Mouse (Mus musculus) layer of hippocampus, postnatal 25 days (tissue): Measurements from ENCODE around the gene Zfp819. TPM values are rescaled to one million over a fixed set of nuclear protein-coding genes. Genes with fewer than 3 reads are reported as not detected.
A peak's percentile ranks its signal among the peaks of the same experiment; 100 is the strongest.

Experiments used
- DNase-seq, 2 experiments: peaks; one replicate each; pipeline ENCODE4 v3.0.0; 2022; ENCODE audit warnings: mixed read lengths in 2 of 2, low spot score in 1 of 2; ENCODE audit errors: extremely low spot score in 1 of 2
- total RNA-seq, 2 experiments: library from RNA; stranded (reverse); gene quantifications; 2 replicates each; pipeline ENCODE4 v1.2.3; 2021

Gene Zfp819
- total RNA-seq = under 1 TPM in 1 of 2 experiments, not detected in 1; 0.20 TPM

DNA sequence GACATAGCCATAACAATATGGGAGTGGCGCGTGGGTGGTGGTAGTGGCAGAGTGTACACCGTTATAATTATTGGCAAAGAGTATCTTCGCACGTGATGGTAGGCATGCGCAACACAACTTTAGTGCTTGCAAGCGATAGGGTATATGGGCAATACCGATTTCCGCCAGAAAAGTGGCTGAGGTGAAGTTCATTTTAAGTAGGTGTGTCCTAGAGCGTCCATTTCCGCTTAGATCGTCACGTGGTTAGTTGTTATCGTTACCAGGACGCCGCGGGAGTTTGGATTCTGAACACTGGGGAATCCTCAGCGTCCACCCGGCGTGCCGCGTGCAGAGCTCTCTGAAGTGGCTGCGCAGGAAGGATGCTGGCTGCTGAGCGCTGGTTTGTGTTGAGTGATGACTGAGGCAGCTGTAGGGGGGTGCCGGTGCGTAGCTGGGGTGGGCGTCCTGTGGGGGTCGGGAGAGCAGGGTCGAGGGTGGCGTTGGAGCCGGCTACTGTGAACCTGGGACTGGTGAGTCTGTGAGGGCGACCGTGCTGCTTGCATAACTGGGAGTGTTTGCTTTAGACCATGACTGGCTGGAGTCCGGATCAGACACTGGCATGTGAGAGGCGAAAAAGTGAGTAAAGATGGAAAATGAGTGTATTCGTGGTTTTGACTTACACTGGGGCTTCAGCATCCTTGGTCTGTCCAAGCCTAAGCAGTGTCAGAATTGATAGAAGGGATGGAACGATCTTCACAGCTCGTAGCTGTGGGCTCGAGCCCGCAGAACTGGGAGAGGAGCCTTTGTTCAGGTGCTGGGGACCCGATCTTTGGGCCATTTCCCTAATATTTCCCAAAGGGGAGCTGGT, at the start of gene Zfp819:
Zfp819 (plus strand) TSS at position 274 of the 847 bp plus-strand sequence.
- DNase-seq = peak; percentile 41 to 67

DNA sequence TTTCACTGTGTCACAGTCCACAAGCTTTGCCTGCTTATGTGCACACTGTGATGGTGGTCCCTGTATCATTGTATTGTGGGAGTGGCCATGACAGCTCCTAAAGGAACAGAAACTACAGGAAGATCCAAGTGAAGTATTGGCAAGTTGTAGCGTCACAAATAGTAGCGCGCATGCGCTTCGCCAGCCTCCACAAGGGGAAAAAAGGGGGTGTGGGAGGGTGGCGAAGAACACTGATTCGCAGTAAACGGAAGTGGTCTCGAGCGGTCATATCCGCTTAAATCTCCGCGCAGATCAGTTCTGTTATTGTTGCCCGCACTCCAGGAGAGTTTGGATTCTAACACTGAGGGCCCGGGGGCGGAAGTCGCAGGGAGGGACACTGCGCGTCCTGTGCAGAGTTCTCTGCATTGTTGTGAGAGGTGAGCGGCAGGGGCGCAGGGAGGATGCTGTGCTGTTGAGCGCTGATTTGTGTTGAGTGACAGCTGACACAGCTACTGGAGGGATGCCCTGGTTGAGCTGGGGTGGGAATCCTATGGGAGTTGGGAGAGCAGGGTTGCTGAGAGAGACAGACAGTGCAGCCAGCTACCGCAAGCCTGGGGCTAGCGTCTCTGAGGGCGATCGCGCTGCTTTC, 44.8 kb upstream of the Zfp819 start, which contains the start of gene Zfp658:
Zfp658 (plus strand) TSS at position 251 of the 628 bp plus-strand sequence.
- DNase-seq = peak; percentile 74

DNA sequence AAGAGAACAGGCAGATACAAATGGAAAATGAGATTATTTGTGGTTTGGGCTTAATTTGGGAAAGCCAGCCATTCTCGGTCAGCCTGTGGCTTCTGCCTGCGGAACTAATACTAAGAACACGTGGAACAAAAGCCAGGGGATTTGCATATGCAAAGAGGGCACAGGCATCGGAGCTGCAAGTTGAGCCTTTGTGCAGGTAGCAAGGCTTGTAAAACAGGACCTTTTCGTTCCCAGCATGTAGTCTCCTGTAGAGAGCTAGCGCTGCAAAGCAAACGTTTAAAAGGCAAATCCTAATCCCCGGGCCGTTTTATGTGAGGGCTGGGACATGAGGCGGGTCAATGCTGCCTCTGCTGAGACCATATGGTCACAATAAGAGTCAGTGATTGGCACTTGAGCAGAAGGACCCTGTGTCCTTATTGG, 44.3 kb upstream of the Zfp819 start:
- DNase-seq = no peak

DNA sequence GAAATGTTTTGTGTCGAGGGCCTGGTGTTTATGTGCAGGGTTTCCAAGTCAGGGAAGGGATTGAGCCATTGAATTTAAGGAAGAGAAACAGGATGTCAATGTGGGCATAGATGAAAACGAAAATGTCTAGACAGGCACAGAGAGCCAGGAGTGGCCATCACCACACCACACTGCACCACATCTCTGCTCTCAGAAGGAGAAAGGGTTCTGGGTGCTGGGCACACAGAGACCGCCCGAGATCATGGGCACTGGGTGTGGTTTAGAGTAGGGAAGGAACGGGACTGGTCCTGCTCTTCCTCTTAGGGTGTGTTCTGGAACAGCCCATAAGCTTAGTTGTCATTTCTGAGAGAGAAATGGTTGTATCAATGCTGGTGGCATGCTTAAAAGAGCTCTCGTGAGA, 43.7 kb upstream of the Zfp819 start:
- no peak for DNase-seq

DNA sequence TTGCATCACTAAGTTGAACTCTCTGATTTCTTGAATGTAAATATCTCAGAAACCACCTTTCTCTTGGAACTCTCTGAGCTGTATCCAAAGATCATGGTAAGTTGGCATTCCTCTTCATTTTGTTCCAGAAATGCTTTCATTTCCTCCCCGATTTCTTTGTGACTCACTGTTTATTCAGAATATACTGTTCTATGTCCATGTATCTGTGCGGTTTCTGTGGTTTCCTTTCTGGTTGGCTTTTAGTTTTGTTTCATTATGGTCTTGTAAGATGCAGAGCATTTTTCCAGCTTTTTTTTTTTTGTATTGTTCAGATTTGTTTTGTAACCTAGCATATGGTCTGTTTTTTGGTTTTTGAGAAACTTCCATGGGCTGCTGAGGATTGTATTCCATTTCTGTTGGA, 35.8 kb upstream of the Zfp819 start:
- DNase-seq = no peak

DNA sequence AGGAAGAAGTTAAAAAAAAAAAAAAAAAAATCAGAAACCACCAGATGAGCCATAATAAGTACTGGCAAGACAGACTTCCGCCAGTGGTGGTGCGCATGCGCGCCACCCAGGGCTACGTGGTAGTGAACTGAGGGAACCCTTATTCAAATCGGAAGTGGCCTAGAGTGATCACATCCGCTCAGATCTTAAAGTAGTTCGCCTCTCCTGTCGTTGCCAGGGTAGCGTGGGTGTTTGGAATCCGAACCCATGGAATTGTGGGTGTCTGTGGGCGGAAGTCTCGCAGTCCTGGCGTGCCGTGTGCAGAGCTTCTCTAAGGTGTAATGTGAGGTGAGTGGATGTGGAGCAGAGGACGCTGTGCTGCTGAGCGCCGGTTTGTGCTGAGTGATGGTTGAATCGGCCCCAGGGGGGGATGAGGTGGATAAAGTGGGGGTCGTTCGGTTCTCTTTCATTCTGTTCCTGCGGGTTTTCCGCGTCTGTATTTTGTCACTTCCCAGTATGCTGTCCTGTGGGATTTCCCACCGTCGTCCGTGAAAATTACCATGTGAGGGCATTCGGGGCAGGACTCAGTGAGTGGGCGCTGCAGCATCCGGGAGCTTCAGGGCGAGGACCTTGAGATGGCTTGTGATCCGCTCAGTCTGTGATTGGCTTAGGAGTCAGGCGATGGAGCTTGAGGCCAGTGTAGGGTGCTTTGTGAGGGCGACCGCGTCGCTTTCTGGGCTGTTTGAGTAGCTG, 27.4 kb upstream of the Zfp819 start, which contains the start of gene Zfp719:
Zfp719 (plus strand) TSS at position 171 of the 732 bp plus-strand sequence.
- peak; percentile 72 to 78 for DNase-seq

DNA sequence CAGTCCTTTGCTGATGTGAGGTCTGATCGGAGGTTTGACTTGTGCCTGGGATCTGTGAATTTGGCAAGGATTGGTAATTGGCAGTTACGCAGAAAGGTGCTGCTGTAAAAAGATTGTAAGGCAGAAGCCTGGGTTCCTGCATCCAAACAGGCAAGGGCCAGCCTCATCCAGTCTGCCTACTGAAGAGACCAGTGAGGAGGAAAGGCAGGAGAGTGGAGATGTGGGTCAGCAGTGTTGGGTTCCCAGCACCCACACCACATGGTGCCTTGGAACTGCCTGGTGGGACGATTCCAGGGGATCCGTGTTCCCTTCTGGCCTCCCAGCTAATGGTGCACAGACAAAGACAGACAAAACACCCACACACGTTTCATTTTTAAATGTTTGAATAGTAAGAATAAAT, 26.4 kb upstream of the Zfp819 start:
- DNase-seq = peak in 1 of 2 experiments; percentile 15

DNA sequence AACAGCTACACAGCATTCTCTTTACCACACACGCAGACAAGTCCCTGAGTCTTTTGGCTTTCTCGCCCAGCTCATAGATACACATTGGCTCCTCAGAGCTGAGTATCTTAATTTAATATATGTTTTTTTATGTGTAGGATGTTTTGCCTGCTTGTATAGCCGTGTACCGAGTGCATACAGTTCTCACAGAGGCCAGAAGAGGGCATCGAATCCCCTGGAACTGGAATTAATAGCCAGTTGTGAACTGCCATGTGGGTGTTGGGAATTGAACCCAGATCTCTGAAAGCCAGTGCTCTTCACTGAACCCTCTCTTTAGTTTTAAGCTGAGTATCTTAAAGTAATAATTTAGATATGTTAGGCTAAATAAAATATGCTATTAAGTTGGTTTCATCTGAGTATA, 22.2 kb upstream of the Zfp819 start:
- no peak for DNase-seq

DNA sequence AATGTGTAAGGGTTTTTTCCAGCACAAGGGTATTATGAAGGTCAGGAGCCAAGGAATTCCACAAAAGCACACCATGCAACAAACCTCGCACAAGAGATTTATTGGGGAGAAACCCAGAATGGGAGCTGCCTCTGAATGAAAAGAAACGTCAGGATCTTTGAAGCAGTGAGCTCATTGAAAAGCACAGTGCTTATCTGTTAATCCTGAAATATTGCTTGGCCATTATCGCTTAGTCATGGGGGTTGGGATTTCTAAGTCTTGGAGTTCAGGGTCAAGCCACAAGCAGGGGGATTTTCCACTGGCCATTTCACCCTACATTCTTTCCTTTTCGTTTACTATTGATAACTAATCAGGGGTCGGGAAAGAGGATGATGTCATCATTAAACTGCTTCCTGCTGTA, 5.1 kb upstream of the Zfp819 start:
- no peak for DNase-seq

DNA sequence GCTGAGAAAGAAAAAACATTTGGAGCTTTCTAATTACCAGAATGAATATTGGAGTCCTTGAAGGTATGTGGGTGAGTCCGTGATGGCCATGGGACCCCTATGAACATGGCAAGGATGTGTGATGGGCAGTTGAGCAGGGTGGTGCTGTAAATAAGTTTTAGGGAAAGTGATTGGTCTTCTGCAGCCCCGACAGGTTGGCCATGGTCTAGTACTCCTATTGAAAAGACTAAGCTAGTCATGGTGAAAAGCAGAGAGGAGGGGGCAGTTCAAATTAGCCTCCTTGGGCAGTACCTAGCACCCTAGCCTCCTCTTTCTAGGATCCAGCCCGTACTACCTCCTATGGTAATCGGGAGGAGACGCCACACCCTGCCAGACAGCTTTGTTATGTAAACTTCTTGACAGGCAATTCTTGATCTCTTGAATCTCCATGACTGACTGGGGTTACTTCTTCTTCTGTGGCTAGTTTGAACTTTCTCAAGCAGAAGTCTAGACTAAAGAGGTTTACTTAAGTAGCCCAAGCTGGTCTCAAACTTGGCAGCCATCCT, 846 bp downstream of the Zfp819 start:
- DNase-seq = no peak

DNA sequence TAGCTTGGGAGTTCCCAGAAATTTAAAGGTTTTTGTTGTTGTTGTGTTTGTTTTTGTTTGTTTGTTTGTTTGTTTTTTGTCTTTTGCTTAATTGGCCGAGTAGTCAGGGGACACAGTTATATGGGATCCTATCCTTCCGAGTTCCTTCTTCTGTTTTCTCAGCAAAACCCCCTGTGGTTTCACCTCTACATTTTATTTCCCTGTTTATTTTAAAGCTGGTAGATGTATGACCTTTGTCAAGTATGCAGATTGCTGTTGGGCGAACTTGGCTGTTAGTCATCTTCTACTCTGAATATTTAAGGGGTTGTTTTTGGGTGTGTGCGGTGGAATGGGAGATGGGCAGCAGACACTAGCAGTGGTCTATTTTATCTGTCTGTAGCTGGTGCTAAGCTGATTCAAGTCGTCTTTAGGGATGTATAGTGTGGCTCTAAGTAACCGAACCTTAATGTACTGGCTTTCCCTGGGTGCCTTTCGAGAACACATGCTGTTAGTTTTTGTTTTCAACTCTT, 1.4 kb downstream of the Zfp819 start:
- no peak for DNase-seq

DNA sequence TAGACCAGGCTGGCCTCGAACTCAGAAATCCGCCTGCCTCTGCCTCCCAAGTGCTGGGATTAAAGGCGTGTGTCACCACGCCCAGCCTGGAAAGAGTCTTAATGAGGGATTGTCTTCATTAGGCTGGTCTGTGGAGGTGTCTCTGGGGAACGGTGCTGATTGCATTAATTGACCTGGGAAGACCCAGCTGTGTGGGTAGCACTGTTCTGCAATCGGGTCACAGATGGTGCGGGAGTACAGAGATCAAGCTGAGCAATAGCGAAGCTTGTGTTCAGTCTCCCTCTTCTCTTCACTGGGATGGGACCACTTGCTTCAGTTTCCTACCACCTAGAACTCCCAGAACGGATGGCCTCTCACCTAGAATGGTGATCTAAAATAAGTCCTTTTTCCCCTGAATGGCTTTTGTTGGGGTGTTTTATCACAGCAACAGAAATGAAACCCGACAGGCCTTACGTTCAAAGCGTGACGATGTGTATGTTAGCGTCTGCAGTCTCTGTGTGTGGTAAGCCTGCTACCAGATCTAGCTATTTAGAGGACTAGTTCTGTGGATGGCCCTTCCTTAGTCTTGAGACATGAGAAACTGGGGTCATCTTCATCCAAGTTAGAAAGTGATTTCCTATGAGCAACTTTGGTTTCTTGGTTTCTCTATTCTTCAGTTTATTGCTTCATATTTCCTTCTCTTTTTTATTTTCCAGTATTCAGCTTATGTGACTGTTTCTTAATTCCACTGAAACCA, 7.0 kb downstream of the Zfp819 start:
- no peak for DNase-seq

DNA sequence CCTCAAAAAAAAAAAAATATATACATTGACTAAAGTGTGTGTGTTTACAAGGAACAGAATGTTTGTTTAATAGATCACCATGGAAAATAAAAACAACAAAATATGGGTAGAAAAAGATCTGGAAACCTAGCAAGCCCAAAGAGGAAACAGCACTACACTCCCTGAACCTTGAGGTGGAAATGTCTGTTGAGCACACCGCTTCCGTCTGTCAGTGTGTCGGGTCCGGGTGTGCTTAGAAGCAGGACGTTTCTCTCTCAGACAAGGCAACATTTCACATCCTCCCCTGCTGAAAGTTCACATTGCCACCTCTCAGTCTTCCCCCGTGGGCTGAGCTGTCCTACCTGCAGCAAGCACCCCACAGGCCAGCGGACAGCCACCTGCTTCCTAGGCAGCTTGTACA, 16.0 kb downstream of the Zfp819 start:
- DNase-seq = no peak

DNA sequence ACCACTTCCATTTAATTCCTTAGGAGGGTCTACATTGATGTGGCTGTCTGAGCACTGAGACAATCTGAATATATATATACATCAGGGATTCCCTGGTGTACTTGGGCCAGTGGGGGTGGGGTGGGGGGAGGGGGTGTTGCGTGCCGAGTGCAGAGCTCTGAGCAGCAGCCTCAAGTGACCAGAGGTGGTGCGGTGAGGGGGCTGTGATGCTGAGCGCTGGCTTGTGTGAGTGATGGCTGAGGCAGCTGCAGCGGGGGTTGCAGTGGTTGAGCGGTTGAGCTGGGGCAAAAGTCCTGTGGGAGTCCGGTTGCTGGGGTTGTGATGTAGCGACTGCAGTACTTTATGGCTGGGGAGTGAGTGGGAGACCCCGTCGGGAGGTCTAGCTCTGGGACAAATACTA, 16.9 kb downstream of the Zfp819 start:
- DNase-seq = no peak

DNA sequence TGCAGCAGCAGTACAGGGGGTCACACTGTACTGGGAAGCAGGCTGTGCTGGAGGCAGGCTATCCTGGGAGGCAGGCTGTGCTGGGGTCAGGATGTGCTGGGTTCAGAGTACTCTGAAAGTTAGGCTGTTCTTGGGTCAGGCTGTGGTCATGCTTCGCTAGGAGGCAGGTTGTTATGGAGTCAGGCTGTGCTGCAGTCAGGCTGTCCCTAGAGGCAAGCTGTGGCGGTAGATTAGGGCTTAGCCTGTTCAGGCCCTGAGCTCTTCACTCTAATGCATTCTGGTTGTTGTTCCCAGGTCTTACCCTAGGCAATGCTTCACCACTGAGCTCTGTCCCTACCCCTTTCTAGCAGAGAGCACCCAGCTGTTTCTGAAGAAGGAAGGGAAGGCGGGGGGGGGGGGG, 18.1 kb downstream of the Zfp819 start:
- no peak for DNase-seq

DNA sequence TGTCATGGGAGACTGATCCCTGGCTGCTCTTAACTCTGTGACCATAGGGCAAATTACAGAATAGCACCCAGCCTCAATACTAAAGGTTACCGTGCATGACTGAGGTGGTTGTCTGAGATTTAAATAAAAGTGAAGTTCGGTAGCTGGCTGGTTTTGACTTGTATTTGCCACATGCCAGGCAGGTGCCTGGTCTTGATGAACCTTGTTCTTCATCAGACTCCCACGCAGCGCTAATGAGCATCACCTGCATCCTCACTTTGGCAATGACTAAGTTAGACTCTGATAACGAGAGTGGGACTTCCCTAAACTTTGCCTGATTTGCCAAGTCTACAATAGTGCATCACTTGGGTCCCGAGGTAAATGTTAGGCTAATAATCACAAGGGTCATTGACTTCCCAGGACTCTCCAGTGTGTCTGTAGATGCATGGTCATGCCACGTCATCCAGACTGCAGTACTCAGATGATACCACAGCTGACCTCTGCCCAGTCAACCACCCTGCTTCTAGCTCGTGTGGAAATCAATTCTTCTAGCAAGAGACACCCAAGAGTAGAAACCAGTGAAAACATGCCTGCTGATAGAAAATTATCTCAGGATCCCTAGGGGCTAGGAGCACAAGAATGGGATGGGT, 18.9 kb downstream of the Zfp819 start:
- DNase-seq = no peak

DNA sequence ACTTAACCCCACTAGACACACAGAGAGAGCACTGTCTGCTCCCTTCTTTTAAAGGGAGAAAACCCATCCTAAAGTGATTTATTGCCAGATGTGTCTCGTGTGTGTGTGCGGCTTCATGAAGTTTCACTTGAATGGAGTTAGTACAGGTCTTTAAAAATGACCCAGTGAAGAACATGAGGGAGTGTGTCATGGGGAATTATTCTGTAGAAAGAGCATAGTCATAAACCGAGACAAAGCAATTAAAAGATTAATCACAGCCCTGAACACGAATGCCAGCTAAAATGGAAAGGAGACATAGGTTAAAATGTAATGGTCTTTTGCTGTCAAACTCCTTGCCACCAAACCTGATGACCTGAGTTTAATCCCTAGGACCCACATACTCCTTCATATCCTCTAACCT, 27.0 kb downstream of the Zfp819 start:
- DNase-seq = no peak

DNA sequence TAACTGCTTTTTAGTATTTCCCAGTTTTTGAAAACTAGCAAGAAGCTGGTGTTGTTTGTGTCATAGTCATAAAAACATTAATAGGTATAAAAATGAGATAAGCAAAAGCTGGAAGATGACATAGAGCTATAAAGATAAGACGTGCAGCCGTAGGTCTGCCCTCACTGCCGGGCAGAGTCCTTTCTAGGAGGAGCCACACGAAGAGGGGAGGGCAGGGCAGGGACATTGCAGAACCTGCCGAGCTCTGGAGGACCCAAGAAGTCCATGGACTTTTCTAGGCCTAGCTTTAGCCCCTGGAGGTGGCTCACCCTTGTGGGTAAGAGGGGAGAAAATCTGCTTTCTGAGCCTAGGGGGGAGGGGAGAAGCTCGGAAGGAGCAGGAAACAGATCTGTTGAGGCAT, 27.5 kb downstream of the Zfp819 start, which contains the start of gene Ceacam18:
Ceacam18 (plus strand) TSS at position 208 of the 400 bp plus-strand sequence.
- no peak for DNase-seq

DNA sequence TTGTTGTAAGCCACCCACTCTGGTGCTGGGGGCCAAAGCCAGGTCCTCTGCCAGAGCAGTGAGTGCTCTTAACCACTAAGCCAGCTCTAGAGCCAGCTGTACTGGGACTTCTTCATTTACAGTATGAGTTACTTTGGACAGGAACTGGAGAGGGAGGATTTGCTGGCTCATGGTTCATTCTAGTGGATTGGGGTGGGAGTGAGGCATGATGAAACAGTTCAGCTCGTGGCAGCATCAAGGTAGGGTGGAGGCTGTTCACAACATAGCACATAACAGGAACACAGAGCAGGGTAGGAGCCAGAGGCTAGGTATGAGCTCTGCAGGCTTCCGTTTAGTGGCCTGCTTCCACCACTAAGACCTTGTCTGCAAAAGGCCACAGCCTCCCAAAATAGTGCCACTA, 29.2 kb downstream of the Zfp819 start:
- DNase-seq = no peak
